Mouse (Mus musculus) forebrain, embryonic 12.5 days (tissue): ENCODE results near the gene Hes6. TPM values are rescaled to one million over a fixed set of nuclear protein-coding genes. Genes with fewer than 3 reads are reported as not detected.

Source experiments
- ATAC-seq: fragments of 200-750 bp; cut with Nextera tagmentation; 2 replicates; pipeline ENCODE4 v1.8.0; 2017; ENCODE audit warnings: moderate TSS enrichment; ENCODE audit not compliant: low FRiP score
- H3K27ac ChIP-seq: fragments of 300-500 bp; sonication (generic); 2 replicates; pipeline ENCODE4 v1.5.1; 2016; ENCODE audit warnings: mild to moderate bottlenecking
- H3K27me3 ChIP-seq: fragments of 300-500 bp; sonication (generic); 2 replicates; pipeline ENCODE4 v1.6.1; 2016; ENCODE audit warnings: mild to moderate bottlenecking
- H3K36me3 ChIP-seq: fragments of 300-500 bp; sonication (generic); replicated peaks from 2 replicates; pipeline ENCODE4 v1.6.1; 2016; ENCODE audit warnings: mild to moderate bottlenecking
- H3K4me1 ChIP-seq: fragments of 300-500 bp; sonication (generic); 2 replicates; pipeline ENCODE4 v1.6.1; 2016
- H3K4me2 ChIP-seq: fragments of 300-500 bp; sonication (generic); 2 replicates; pipeline ENCODE4 v1.6.1; 2016; ENCODE audit warnings: mild to moderate bottlenecking, moderate library complexity
- H3K4me3 ChIP-seq: fragments of 300-500 bp; sonication (generic); replicated peaks from 2 replicates; pipeline ENCODE4 v1.5.1; 2016; ENCODE audit warnings: mild to moderate bottlenecking
- H3K9ac ChIP-seq: fragments of 300-500 bp; sonication (generic); 2 replicates; pipeline ENCODE4 v1.6.1; 2016; ENCODE audit warnings: mild to moderate bottlenecking
- H3K9me3 ChIP-seq: fragments of 300-500 bp; sonication (generic); 2 replicates; pipeline ENCODE4 v1.6.1; 2016
- WGBS: fragments of 180-500 bp; shearing (Covaris S2); methylation state at CpG from one replicate; pipeline ENCODE4 v1.1.7; 2016; 5-methylcytosine and 5-hydroxymethylcytosine counted together
- polyA plus RNA-seq: library from polyadenylated mRNA; unstranded; fragments of >200 nt; fragmentation: Nextera tagmentation; extraction: Ambion mirVana; gene quantifications from 2 replicates; pipeline ENCODE4 v1.2.1, GENCODE M21; 2016

Gene Hes6
- polyA plus RNA-seq, 1 experiment from 2014 or later, result 297 TPM

DNA sequence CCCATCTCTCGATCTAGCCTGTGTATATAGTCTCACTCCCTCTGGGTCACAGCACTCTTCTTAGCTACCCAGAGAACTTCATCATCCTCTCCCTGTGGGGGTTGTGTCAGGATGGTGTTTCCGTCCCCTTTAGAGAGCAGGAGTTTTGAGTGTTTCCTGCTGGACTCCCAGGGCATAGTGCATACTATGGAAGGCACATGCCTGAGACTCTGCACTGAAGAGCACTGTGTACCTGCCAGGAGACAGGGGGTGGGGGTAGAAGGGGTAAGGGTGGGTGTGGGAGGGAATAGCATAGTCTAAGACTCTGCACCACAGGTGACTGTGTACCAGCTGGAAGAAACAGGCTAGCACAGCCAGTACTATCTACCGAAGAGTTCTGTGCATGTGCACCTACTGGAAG, 40.5 kb upstream of the Hes6 start:
- 85% methylated on average over 3 of the region's 3 CpGs for WGBS
- H3K27me3 ChIP-seq, result peaks cover 11% of the 10 kb centered on the region
- no peak overlapping the region for H3K4me3 ChIP-seq
- H3K36me3 ChIP-seq, result no peaks in the 10 kb centered on the region
- no peak for ATAC-seq
- no peak overlapping the region for H3K27ac ChIP-seq
- H3K9me3 ChIP-seq, result no peaks in the 10 kb centered on the region
- H3K4me1 ChIP-seq, result peaks cover 26% of the 10 kb centered on the region
- H3K9ac ChIP-seq, result no peak overlapping the region
- no peak overlapping the region for H3K4me2 ChIP-seq

DNA sequence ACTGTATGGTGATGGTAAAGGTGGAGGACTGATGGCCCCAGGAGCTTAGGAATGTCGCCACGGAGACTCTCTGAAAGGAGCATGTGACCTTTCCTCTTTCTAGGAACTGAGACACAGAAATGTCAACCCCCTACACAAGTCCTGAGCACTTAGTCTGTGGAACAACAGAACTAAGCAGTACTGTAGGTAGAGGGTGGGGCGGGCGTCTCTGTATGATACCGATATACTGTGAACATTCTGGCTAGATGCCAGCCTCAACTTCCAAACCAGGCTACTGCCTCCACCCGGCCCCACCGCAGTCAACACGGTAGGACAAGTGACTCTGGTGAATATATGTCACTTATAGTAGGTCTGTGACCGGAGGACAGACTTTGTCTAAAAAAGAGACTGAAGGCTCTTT, 40.1 kb upstream of the Hes6 start:
- Histone ChIP-seq H3K4me2 (no peak overlapping the region), H3K9me3 (no peaks in the 10 kb centered on the region), H3K9ac (no peak overlapping the region), H3K36me3 (no peaks in the 10 kb centered on the region), H3K4me3 (no peak overlapping the region), H3K4me1 (peaks cover 26% of the 10 kb centered on the region), H3K27me3 (peaks cover 11% of the 10 kb centered on the region), H3K27ac (no peak overlapping the region)
- 90% methylated on average over 9 of the region's 9 CpGs for WGBS
- ATAC-seq, result no peak

DNA sequence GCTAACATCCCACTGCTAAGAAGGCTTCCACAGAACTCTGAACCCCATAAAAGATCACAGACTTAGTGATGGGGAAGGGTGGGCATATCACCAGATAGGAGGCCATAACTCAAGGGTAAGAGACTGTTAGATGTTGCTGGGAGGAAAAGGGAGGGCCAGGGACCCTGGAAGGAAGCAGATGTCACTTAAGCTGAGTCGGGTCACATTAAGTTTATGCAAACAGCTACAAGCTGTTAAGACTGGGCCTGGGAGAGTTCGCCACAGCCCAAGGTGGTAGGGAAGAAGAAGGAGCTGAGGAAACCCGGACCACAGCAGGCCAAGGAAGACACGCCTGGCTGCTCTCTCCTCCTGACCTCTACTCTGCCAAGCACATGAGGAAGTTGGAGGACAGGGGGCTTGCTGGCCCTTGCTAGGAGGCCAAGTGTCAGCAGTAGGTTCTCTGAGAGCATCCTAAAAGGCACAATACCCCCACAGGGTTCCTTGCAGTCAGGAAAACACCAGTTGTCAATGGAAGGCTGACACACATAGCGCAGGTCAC, 37.8 kb upstream of the Hes6 start:
- Histone ChIP-seq H3K4me3 (no peak overlapping the region), H3K27me3 (no peaks in the 10 kb centered on the region), H3K9me3 (0 out of 2 replicates have a peak, but pooled peaks cover 8% of the 10 kb centered on the region), H3K4me1 (peaks cover 13% of the 10 kb centered on the region), H3K36me3 (peaks cover 18% of the 10 kb centered on the region), H3K9ac (no peak overlapping the region), H3K4me2 (no peak overlapping the region), H3K27ac (no peak overlapping the region)
- no peak for ATAC-seq
- WGBS, result 72% methylated on average over 5 of the region's 5 CpGs

DNA sequence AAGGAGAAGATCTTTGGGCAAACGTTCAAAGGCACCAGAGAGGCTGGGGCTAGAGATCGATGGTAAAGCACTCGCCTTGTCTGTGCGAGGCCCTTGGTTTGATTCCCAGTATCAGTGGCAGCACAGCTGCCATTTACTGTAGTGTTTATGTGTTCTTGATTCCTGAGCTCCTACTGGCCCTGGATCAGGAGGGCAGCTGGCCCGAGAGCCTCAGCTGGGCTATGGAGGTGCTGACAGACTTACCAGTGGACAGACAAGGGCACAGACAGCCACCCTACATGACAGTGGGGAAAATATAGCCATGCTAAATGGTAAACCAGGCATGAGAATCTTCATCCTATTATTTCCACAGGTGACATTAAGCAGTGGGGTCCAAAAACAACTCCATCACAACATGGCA, 37.0 kb upstream of the Hes6 start:
- peaks cover 5% of the 10 kb centered on the region for H3K4me1 ChIP-seq
- peaks cover 18% of the 10 kb centered on the region for H3K36me3 ChIP-seq
- H3K9me3 ChIP-seq, result 0 out of 2 replicates have a peak, but pooled peaks cover 8% of the 10 kb centered on the region
- WGBS, result 92% methylated on average over 5 of the region's 5 CpGs
- no peak overlapping the region for H3K9ac ChIP-seq
- ATAC-seq, result no peak
- H3K27me3 ChIP-seq, result no peaks in the 10 kb centered on the region
- H3K27ac ChIP-seq, result no peak overlapping the region
- H3K4me2 ChIP-seq, result no peak overlapping the region
- H3K4me3 ChIP-seq, result no peak overlapping the region

DNA sequence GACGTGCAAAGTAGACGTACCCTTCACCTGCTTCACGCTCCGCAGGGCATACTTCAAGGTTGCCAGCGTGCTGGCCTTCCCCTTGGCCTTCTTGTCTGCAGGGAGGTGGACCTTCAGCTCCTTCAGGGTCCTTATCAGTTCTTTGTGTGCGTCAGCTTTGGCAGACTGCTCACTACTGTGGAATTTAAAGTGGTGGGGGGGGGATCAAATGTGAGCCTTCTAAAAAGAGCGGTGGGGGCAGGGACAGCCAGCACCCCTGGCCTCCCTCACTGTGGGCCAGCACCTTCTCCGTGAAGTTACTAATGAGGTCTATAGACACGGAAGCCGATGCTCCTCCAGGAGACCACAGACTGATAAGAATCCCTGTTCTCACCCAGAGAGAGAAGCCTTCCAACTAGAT, 34.9 kb upstream of the Hes6 start:
- no peak for ATAC-seq
- Histone ChIP-seq H3K4me3 (no peak overlapping the region), H3K9me3 (0 out of 2 replicates have a peak, but pooled peaks cover 8% of the 10 kb centered on the region), H3K36me3 (peaks cover 24% of the 10 kb centered on the region), H3K4me2 (no peak overlapping the region), H3K9ac (no peak overlapping the region), H3K27ac (no peak overlapping the region), H3K4me1 (no peaks in the 10 kb centered on the region), H3K27me3 (no peaks in the 10 kb centered on the region)
- 93% methylated on average over 10 of the region's 10 CpGs for WGBS

DNA sequence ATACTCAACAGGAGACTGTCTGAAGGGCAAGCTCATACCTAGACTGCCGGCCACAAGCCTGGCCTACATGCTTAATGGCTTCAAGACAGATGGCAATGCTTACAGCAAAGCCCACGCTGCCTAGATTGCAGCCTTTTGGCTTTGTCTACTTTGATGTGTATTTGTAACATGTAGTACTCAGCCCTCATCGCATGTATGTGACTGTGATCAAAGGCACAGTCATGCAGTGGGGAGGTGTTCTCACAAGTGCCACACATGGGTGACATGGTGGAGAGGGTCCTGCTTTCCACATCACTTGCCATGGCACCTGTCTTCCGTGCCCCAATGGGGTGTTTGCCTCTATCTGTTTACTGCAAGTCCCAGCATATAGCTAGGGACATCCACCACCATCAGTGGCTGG, 32.7 kb upstream of the Hes6 start:
- 94% methylated on average over 4 of the region's 4 CpGs for WGBS
- no peak overlapping the region for H3K4me2 ChIP-seq
- H3K4me1 ChIP-seq, result peaks cover 4% of the 10 kb centered on the region; the same call in 1 of the 2 replicates
- H3K9me3 ChIP-seq, result 0 out of 2 replicates have a peak, but pooled peaks cover 8% of the 10 kb centered on the region
- H3K36me3 ChIP-seq, result peaks cover 24% of the 10 kb centered on the region
- H3K27ac ChIP-seq, result no peak overlapping the region
- ATAC-seq, result no peak
- H3K9ac ChIP-seq, result no peak overlapping the region
- H3K27me3 ChIP-seq, result no peaks in the 10 kb centered on the region
- H3K4me3 ChIP-seq, result no peak overlapping the region

DNA sequence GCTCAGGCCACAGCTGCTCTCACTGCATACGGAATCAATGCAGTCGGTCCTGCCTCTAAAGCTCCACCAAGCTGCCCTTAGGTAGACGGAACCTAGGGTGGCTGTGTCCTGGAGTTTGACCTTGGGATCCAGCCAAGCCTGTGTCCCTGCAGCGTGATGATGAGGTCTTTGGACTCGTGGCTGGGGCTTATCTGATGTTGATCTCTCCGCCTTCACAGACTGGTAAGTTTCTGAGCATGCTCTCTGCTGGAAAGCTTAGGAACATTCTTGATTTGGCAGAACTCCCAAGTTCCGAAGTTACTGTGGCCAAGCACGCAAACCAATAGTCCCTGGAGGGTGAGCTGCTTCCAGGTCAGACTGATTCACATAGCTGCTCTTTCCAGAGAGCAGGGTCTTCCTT, 32.2 kb upstream of the Hes6 start:
- Histone ChIP-seq H3K36me3 (peaks cover 24% of the 10 kb centered on the region), H3K27me3 (no peaks in the 10 kb centered on the region), H3K27ac (no peak overlapping the region), H3K9ac (no peak overlapping the region), H3K4me1 (peaks cover 4% of the 10 kb centered on the region; the same call in 1 of the 2 replicates), H3K4me3 (no peak overlapping the region), H3K4me2 (no peak overlapping the region), H3K9me3 (0 out of 2 replicates have a peak, but pooled peaks cover 8% of the 10 kb centered on the region)
- 89% methylated on average over 8 of the region's 8 CpGs for WGBS
- ATAC-seq, result no peak

DNA sequence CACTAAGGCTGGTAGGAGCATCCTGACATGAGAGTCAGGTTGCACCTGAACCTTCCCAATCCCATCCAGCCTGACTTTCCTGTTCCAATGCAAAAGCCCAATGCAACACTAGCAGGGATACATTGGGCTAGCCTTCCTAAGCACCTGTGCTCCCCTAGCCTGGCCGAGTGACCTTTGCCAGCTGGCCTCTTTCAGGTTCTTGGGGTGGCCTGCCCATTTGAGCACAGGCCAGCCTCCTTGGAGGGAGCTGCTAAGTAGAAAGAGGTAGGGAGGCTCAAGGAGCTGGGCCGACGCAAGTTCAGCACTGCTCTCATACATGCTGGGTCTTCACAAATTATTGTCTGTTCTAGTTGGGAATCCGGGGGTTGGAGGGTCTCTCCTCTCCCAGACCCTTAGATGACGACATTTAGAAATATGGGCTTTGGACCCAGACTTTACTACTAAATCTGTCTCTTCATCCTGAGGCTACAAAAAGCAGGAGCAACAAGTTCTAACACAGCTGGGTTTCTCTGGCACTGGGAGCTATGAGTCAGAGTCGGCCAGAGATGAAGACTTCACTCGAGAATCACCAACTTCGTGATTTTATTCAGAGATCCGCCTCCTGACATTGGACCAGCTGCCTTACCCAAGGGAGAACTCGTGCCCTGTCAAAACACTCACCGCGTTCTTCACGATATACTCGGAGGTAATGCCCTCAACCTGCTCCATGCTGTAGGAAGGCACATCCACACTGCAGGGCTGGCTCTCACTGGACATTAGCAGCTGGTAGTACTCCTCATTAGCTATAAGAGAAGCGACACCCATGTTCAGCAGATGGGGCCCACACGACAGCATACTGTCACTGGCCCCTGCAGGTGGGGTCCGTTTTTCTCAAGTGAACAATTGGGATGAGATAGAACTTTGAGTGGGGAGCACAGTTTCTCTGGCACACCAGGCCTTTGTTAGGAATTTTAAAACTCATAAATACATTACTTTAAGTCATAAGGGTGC, 31.3 kb upstream of the Hes6 start:
- 90% methylated on average over 17 of the region's 17 CpGs for WGBS
- Histone ChIP-seq H3K9me3 (0 out of 2 replicates have a peak, but pooled peaks cover 8% of the 10 kb centered on the region), H3K4me2 (no peak overlapping the region), H3K4me1 (peaks cover 4% of the 10 kb centered on the region; the same call in 1 of the 2 replicates), H3K36me3 (peaks cover 24% of the 10 kb centered on the region), H3K4me3 (no peak overlapping the region), H3K9ac (no peak overlapping the region), H3K27me3 (no peaks in the 10 kb centered on the region), H3K27ac (no peak overlapping the region)
- no peak for ATAC-seq

DNA sequence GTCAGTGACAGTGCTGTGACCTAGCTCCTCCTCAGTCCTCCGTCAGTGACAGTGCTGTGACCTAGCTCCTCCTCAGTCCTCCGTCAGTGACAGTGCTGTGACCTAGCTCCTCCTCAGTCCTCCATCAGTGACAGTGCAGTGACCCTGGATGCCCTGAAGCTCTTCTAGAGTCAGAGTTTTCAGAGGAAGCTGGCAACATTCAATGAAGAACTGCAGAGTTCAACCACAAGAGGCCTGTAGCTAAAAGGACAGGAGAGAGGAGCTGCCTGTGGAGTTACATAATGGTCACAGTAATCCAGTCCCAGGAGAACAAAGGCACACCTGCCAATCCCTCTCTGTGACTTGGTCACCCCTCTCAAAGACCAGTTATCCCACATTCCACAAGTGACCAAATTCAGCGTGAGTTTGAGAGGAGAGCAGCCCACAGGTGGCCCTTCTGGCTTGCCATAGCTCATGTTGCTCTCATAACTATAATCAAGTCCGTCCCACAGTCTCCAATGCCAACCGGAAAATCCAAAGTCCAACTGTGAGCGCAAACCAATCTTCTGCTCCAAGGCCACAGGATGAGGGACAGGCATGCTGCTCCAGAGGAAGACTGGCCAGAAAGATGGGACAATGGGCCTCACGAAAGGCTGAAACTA, 28.6 kb upstream of the Hes6 start:
- 68% methylated on average over 7 of the region's 7 CpGs for WGBS

DNA sequence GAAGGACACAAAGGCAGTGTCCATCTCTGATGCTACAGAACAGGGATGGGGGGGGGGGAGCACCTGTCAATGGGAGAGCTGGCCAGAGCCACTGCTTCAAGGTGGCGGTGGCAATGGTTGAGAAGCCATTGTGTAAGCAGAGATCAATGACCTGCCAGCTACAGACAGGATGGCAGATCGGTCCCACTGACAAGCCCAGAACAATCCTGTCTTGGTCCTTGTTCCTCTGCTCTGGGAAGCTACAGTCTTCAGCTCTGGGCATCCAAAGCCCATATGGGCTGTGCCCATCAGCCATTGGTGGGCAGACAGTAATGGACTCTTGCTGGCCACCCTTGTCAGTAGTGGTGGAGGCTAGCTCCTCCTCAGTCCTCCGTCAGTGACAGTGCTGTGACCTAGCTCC, 28.0 kb upstream of the Hes6 start:
- Histone ChIP-seq H3K9me3 (no peaks in the 10 kb centered on the region), H3K4me1 (peaks cover 4% of the 10 kb centered on the region; the same call in 1 of the 2 replicates), H3K9ac (no peak overlapping the region), H3K36me3 (peaks cover 7% of the 10 kb centered on the region; the same call in 1 of the 2 replicates), H3K4me3 (no peak overlapping the region), H3K27me3 (no peaks in the 10 kb centered on the region), H3K4me2 (no peak overlapping the region), H3K27ac (no peak overlapping the region)
- ATAC-seq, result no peak
- WGBS, result 81% methylated on average over 3 of the region's 3 CpGs

More for the DNA sequence above, 28.6 kb upstream of the Hes6 start:
- Histone ChIP-seq H3K36me3 (peaks cover 14% of the 10 kb centered on the region), H3K4me3 (no peak overlapping the region), H3K4me1 (peaks cover 4% of the 10 kb centered on the region; the same call in 1 of the 2 replicates), H3K9me3 (0 out of 2 replicates have a peak, but pooled peaks cover 3% of the 10 kb centered on the region), H3K27ac (no peak overlapping the region), H3K4me2 (no peak overlapping the region), H3K9ac (no peak overlapping the region), H3K27me3 (no peaks in the 10 kb centered on the region)
- no peak for ATAC-seq

DNA sequence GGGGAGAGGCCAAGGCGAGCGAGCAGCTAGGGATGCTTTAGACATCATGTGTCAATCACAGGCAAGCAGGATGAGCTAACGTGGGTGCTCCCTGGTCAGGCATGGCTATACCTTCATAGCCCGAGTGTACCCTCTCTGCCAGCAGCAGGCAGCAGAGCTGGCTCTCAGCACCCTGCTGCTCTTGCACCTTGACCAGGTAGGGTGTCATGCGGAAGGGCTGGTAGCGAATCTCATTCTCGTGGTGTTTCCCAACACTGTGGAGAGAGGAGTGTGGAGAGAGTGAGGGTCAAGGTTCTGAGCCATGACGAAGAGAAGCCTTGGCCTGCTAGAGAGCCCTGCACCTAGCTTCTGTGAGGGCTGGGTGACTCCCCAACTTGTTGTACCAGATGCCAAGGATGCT, 25.9 kb upstream of the Hes6 start:
- no peak for ATAC-seq
- Histone ChIP-seq H3K9ac (no peak overlapping the region), H3K4me1 (peaks cover 12% of the 10 kb centered on the region), H3K4me2 (no peak overlapping the region), H3K4me3 (no peak overlapping the region), H3K36me3 (peaks cover 4% of the 10 kb centered on the region; the same call in 1 of the 2 replicates), H3K9me3 (no peaks in the 10 kb centered on the region), H3K27me3 (no peaks in the 10 kb centered on the region), H3K27ac (no peak overlapping the region)
- 95% methylated on average over 8 of the region's 8 CpGs for WGBS

DNA sequence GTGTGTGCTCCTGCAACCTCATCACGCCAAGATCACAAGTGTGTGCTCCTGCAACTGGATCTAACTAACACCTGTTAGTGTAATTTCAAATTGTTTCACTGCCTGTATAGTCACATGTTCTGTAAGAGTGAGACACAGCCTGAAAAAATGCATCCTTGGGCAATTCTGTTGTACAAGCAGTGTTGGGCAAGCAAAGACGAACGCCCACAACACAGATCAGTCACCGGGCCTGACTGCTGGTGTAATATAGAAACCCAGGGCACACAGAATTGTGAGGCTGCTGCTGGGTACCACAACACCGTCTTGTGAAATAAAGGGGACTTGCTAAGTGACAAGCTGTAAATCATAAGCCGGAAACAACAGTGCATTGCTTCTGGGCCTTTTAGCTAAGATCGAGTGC, 23.7 kb upstream of the Hes6 start:
- Histone ChIP-seq H3K36me3 (no peaks in the 10 kb centered on the region), H3K27ac (no peak overlapping the region), H3K4me1 (peaks cover 9% of the 10 kb centered on the region), H3K9me3 (no peaks in the 10 kb centered on the region), H3K4me2 (no peak overlapping the region), H3K9ac (no peak overlapping the region), H3K4me3 (no peak overlapping the region), H3K27me3 (no peaks in the 10 kb centered on the region)
- 95% methylated on average over 7 of the region's 7 CpGs for WGBS
- ATAC-seq, result no peak
